Mouse (Mus musculus): ENCODE data around the gene Bag5. TPM values are rescaled to one million over a fixed set of nuclear protein-coding genes. Genes with fewer than 3 reads are reported as not detected.

Bag5 gene
- polyA plus RNA-seq, 1 experiment = 6.2 TPM

DNA sequence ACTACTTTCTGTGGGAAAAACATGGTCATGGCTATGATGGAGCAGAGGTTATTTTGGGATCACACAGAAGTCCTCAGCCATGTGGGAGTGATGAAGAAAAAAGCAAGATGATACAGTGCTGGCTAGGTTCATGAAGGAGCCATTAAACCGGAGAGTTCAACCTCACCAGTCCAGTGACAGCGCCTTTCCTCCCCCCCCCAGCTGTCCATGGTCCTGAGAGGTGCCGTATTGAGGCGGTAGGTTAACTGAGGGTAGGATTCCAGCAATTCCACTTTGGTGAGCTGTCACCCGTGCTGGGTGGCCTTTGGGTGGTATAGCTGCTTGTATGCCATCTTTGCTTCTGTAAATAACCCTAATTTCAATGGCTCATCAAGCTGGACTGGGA, 43.6 kb upstream of the Bag5 start:
- 82% methylated on average over 5 of the region's 5 CpGs for WGBS
- H3K27me3 ChIP-seq (ENCODE audit: control insufficient read depth, insufficient read depth, low read length) = no peaks in the 10 kb centered on the region
- DNase-seq (ENCODE audit: low read depth in 1 of 2, low spot score in 2 of 2) = no peak
- peaks cover 7% of the 10 kb centered on the region for H3K4me1 ChIP-seq (ENCODE audit: control insufficient read depth, insufficient read depth, insufficient read length)
- H3K27ac ChIP-seq (ENCODE audit: insufficient read depth, low read length) = no peak overlapping the region
- TF ChIP-seq POLR2A (IDR thresholded peaks at IDR 0.05; ENCODE audit: low read depth, low read length) (no peak), CTCF (IDR thresholded peaks at IDR 0.05; ENCODE audit: extremely low read depth, insufficient read depth, insufficient read length, insufficient replicate concordance) (no peak)
- no peaks in the 10 kb centered on the region for H3K36me3 ChIP-seq (ENCODE audit: control insufficient read depth, insufficient read depth, low read length)
- H3K4me3 ChIP-seq (ENCODE audit: extremely low read depth, insufficient read depth, insufficient read length) = no peak overlapping the region

DNA sequence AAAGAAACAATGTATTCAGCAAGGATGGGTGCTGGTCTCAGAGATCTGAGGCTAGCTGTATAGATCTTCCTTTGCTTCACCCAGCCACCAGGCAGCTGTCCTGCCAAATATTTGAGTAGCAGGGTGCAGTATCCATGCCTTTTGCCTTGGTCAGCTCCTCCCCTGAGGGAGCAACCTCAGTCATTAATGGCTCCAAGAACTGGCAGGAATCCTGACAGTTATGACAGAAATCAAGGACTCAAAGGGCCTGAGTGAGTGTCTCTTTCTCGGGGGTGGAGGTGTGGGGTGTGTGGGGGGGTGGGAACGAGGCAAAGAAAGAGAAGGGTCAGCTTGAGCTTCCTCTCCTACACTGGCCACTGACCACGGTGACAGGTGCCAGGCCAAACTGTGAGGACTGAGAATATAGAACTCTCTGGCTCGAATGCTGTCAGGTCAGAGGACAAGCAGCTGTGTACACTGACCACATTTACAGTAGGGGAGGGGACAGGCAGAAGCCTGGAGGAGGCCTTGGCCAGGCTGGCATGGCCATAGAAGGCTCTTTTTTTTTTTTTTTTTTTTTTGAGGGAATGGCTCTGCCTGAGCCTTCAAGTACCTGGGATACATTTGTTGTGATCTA, 43.1 kb upstream of the Bag5 start:
- Histone ChIP-seq H3K27me3 (ENCODE audit: control insufficient read depth, insufficient read depth, low read length) (no peaks in the 10 kb centered on the region), H3K4me1 (ENCODE audit: control insufficient read depth, insufficient read depth, insufficient read length) (peaks cover 7% of the 10 kb centered on the region), H3K36me3 (ENCODE audit: control insufficient read depth, insufficient read depth, low read length) (no peaks in the 10 kb centered on the region), H3K27ac (ENCODE audit: insufficient read depth, low read length) (no peak overlapping the region), H3K4me3 (ENCODE audit: extremely low read depth, insufficient read depth, insufficient read length) (no peak overlapping the region)
- no peak for TF ChIP-seq POLR2A (IDR thresholded peaks at IDR 0.05; ENCODE audit: low read depth, low read length)
- no peak for TF ChIP-seq CTCF (IDR thresholded peaks at IDR 0.05; ENCODE audit: extremely low read depth, insufficient read depth, insufficient read length, insufficient replicate concordance)
- 59% methylated on average over 4 of the region's 4 CpGs for WGBS
- no peak for DNase-seq (ENCODE audit: low read depth in 1 of 2, low spot score in 2 of 2)

DNA sequence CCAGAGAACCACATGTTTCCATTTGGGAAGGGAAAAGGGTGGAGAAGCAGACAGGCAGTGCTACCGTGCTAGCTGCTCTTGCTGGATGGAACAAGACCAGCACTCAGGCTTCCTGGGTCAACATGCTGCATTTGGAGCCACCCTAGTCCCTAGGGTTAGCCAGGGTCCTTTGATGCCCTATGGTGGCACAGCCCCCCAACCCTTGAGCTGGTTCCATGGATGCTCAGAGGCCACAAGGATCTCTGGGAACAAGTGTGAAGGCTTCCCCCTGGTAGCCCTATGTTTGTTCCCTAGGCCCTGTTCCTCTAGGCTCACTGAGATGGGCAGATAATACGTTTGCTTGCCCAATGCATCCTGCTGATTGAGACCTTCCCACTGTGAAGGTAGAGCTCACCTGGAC, 42.2 kb upstream of the Bag5 start:
- Histone ChIP-seq H3K27ac (ENCODE audit: insufficient read depth, low read length) (no peak overlapping the region), H3K36me3 (ENCODE audit: control insufficient read depth, insufficient read depth, low read length) (no peaks in the 10 kb centered on the region), H3K27me3 (ENCODE audit: control insufficient read depth, insufficient read depth, low read length) (no peaks in the 10 kb centered on the region), H3K4me1 (ENCODE audit: control insufficient read depth, insufficient read depth, insufficient read length) (peaks cover 7% of the 10 kb centered on the region), H3K4me3 (ENCODE audit: extremely low read depth, insufficient read depth, insufficient read length) (no peak overlapping the region)
- WGBS = 68% methylated on average over 2 of the region's 2 CpGs
- TF ChIP-seq POLR2A (IDR thresholded peaks at IDR 0.05; ENCODE audit: low read depth, low read length) (no peak), CTCF (IDR thresholded peaks at IDR 0.05; ENCODE audit: extremely low read depth, insufficient read depth, insufficient read length, insufficient replicate concordance) (no peak)
- DNase-seq (ENCODE audit: low read depth in 1 of 2, low spot score in 2 of 2) = no peak

DNA sequence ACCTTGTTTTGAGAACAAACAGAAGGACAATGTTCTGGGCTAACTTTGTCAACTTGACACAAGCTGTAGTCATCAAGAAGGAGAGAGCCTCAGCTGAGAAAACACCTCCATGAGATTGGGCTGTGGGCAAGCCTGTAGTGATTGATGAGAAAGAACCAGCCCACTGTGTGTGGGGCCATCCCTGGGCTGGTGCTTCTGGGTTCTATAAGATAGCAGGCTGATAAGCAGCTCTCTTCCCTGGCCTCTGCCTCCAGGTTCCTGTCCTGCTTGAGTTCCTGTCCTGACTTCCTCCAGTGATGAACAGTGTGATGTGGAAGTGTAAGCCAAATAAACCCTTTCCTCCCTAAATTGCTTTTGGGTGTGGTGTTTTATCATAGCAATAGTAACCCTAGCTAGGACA, 41.7 kb upstream of the Bag5 start:
- Histone ChIP-seq H3K27me3 (ENCODE audit: control insufficient read depth, insufficient read depth, low read length) (no peaks in the 10 kb centered on the region), H3K4me1 (ENCODE audit: control insufficient read depth, insufficient read depth, insufficient read length) (peaks cover 5% of the 10 kb centered on the region), H3K4me3 (ENCODE audit: extremely low read depth, insufficient read depth, insufficient read length) (no peak overlapping the region), H3K36me3 (ENCODE audit: control insufficient read depth, insufficient read depth, low read length) (no peaks in the 10 kb centered on the region), H3K27ac (ENCODE audit: insufficient read depth, low read length) (no peak overlapping the region)
- TF ChIP-seq POLR2A (IDR thresholded peaks at IDR 0.05; ENCODE audit: low read depth, low read length) (no peak), CTCF (IDR thresholded peaks at IDR 0.05; ENCODE audit: extremely low read depth, insufficient read depth, insufficient read length, insufficient replicate concordance) (no peak)
- no peak for DNase-seq (ENCODE audit: low read depth in 1 of 2, low spot score in 2 of 2)

DNA sequence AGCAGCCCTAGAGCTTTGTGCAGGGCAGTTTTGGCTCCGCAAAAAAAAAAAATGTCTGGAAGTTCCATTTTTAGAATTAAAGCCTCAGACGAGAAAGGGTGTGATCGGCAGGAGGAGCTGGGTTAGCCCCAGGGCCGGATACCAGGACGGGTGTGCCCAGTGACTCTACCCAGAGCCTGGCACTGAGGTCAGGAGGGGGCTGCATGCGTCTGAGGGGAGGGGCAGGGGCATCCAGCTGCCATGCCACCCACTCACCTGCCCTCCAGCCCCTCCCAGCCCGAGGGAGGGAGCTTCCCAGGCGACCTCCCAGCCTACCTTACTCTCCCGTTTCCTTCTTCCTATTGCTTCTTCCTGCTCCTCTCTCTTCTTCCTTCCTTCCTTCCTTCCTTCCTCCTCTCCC, 40.3 kb upstream of the Bag5 start:
- H3K4me1 ChIP-seq (ENCODE audit: control insufficient read depth, insufficient read depth, insufficient read length) = peaks cover 4% of the 10 kb centered on the region
- no peaks in the 10 kb centered on the region for H3K36me3 ChIP-seq (ENCODE audit: control insufficient read depth, insufficient read depth, low read length)
- H3K4me3 ChIP-seq (ENCODE audit: extremely low read depth, insufficient read depth, insufficient read length) = no peak overlapping the region
- 68% methylated on average over 9 of the region's 9 CpGs for WGBS
- H3K27me3 ChIP-seq (ENCODE audit: control insufficient read depth, insufficient read depth, low read length) = no peaks in the 10 kb centered on the region
- DNase-seq (ENCODE audit: low read depth in 1 of 2, low spot score in 2 of 2) = no peak
- no peak overlapping the region for H3K27ac ChIP-seq (ENCODE audit: insufficient read depth, low read length)
- TF ChIP-seq POLR2A (IDR thresholded peaks at IDR 0.05; ENCODE audit: low read depth, low read length) (no peak), CTCF (IDR thresholded peaks at IDR 0.05; ENCODE audit: extremely low read depth, insufficient read depth, insufficient read length, insufficient replicate concordance) (no peak)

DNA sequence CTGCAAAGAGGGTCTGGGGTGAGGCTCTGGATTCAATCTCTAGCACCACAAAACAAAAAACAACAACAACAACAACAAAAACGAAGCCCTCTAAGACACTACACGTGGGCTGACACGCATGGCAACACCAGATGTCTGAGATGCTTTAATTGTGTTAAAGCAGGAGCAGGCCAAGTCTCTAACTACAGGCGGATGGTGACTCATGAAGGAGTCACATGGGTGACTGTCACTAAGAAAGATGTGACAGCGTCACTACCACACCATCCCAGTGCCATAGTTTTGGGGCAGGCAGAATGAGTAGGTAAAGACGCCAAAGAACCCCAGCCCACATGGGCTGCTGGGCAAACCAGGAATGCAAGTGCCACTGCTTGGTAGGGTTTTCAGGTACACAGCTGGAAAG, 39.4 kb upstream of the Bag5 start:
- H3K4me1 ChIP-seq (ENCODE audit: control insufficient read depth, insufficient read depth, insufficient read length) = no peaks in the 10 kb centered on the region
- WGBS = 94% methylated on average over 6 of the region's 6 CpGs
- no peak for TF ChIP-seq POLR2A (IDR thresholded peaks at IDR 0.05; ENCODE audit: low read depth, low read length)
- DNase-seq (ENCODE audit: low read depth in 1 of 2, low spot score in 2 of 2) = no peak
- H3K27me3 ChIP-seq (ENCODE audit: control insufficient read depth, insufficient read depth, low read length) = no peaks in the 10 kb centered on the region
- H3K27ac ChIP-seq (ENCODE audit: insufficient read depth, low read length) = no peak overlapping the region
- no peaks in the 10 kb centered on the region for H3K36me3 ChIP-seq (ENCODE audit: control insufficient read depth, insufficient read depth, low read length)
- no peak overlapping the region for H3K4me3 ChIP-seq (ENCODE audit: extremely low read depth, insufficient read depth, insufficient read length)

DNA sequence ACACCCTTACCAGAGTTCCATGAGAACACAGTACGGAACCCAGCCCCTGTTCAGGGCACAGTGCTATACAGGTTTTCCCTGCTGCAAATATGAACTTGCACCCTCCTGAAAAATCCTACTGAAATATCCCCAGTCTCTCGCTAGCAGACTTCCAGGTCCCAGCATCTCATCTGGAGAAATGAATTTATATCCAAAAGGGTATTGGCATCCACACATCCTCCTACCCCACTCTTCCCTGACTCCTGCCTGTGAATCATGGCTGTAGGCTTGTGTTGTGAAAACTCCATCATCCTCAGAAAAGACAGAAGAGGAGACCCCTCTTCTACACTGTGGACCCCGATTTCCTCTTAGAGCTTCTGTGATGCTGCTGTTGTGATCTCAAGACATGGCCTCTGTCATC, 37.7 kb upstream of the Bag5 start:
- Histone ChIP-seq H3K27me3 (ENCODE audit: control insufficient read depth, insufficient read depth, low read length) (no peaks in the 10 kb centered on the region), H3K4me1 (ENCODE audit: control insufficient read depth, insufficient read depth, insufficient read length) (peaks cover 8% of the 10 kb centered on the region; the same call in 1 of the 2 replicates), H3K4me3 (ENCODE audit: extremely low read depth, insufficient read depth, insufficient read length) (no peak overlapping the region), H3K27ac (ENCODE audit: insufficient read depth, low read length) (no peak overlapping the region), H3K36me3 (ENCODE audit: control insufficient read depth, insufficient read depth, low read length) (no peaks in the 10 kb centered on the region)
- WGBS = 91% methylated on average over 3 of the region's 3 CpGs
- TF ChIP-seq CTCF (IDR thresholded peaks at IDR 0.05; ENCODE audit: extremely low read depth, insufficient read depth, insufficient read length, insufficient replicate concordance) (no peak), POLR2A (IDR thresholded peaks at IDR 0.05; ENCODE audit: low read depth, low read length) (no peak)
- no peak for DNase-seq (ENCODE audit: low read depth in 1 of 2, low spot score in 2 of 2)

All from spleen, adult 2 months (tissue).